Mouse (Mus musculus): Measurements from ENCODE around the gene Sgce. TPM values are rescaled to one million over a fixed set of nuclear protein-coding genes. Genes with fewer than 3 reads are reported as not detected.

Gene Sgce
- total and polyA plus RNA-seq, 2 experiments from 2014 or later: 29.7 to 46.2 TPM

DNA sequence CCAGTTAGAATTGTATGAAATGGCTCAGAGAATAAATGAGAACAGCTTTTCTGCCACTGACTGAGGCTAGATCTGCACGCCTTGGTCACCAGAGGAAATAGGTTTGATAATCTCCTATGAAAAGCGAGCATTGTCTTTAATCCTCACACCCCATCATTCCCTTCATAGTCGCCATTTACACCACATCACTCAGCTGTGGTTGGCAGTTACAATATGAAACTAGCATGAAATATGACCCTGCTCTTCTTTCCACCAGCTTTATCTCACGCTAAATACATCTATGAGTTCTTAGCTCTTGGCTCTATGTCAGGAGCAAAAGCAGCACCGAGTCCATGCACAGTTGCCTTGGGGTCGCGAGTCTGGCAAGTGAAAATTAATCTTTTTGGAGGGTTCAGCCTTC lies 43.1 kb downstream of the Sgce start:
- Histone ChIP-seq H3K36me3 (ENCODE audit: insufficient read depth, low read length) (no peaks in the 10 kb centered on the region), H3K4me3 (ENCODE audit: low read length) (no peak overlapping the region), H3K9me3 (ENCODE audit: low read length) (no peaks in the 10 kb centered on the region), H3K27me3 (ENCODE audit: insufficient read depth, low read length) (no peaks in the 10 kb centered on the region), H3K4me1 (ENCODE audit: insufficient read depth, low read length) (no peaks in the 10 kb centered on the region), H3K4me2 (ENCODE audit: low read depth, low read length) (no peak overlapping the region), H3K27ac (no peak overlapping the region), H3K9ac (replicated peaks; ENCODE audit: low read length) (no peak overlapping the region)
- DNase-seq (ENCODE audit: low spot score) (no peak), ATAC-seq (no peak)
- 87% methylated on average over 7 of the region's 7 CpGs for WGBS
- no peak for TF ChIP-seq CTCF (IDR thresholded peaks at IDR 0.05; ENCODE audit: low read depth)

DNA sequence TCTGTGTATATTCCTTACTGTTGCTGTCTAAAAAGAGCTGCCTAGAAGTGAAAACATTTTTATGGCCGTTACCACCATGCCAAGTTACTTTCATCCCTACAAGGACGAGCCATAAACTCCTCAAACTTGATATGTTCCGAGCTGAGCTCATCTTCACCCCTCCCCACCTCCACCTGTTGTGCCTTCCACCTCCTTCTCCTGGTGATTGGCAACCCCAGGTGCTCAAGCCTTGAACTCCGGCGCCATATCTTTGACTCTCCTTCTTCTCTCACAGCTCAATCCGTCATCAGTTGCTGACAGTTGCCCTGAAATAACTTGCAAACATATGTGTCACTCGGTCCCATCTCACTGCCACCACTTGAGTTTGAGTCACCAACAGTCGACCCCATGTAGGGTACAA lies 45.4 kb downstream of the Sgce start:
- H3K9me3 ChIP-seq (ENCODE audit: low read length): no peaks in the 10 kb centered on the region
- no peaks in the 10 kb centered on the region for H3K27me3 ChIP-seq (ENCODE audit: insufficient read depth, low read length)
- H3K27ac ChIP-seq: no peak overlapping the region
- no peaks in the 10 kb centered on the region for H3K4me1 ChIP-seq (ENCODE audit: insufficient read depth, low read length)
- DNase-seq (ENCODE audit: low spot score): no peak
- no peaks in the 10 kb centered on the region for H3K36me3 ChIP-seq (ENCODE audit: insufficient read depth, low read length)
- H3K4me3 ChIP-seq (ENCODE audit: low read length): no peak overlapping the region
- WGBS: 85% methylated on average over 8 of the region's 8 CpGs
- ATAC-seq: no peak
- no peak for TF ChIP-seq CTCF (IDR thresholded peaks at IDR 0.05; ENCODE audit: low read depth)
- no peak overlapping the region for H3K9ac ChIP-seq (replicated peaks; ENCODE audit: low read length)
- H3K4me2 ChIP-seq (ENCODE audit: low read depth, low read length): no peak overlapping the region

DNA sequence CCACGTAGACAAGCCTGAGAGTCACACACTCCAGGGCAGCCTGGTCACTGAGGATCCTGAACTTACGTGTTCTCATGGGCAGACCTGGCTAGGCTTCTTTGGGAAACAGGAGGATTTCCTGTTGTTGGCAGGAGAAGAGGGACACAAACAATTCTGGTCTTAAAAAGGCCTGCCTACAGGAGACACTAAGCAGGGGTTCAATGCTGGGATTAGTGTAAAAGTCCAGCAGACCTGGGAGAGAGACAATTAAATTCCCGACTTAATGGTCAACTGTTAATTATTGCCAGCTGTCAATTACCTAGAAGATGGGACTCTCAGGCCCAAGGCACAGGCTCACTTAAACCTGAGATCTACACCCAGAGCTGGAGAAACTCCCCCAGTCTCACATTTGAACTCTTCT lies 51.2 kb downstream of the Sgce start:
- TF ChIP-seq CTCF (IDR thresholded peaks at IDR 0.05; ENCODE audit: low read depth): no peak
- Histone ChIP-seq H3K4me3 (ENCODE audit: low read length) (no peak overlapping the region), H3K4me2 (ENCODE audit: low read depth, low read length) (no peak overlapping the region), H3K4me1 (ENCODE audit: insufficient read depth, low read length) (no peaks in the 10 kb centered on the region), H3K27ac (no peak overlapping the region), H3K36me3 (ENCODE audit: insufficient read depth, low read length) (no peaks in the 10 kb centered on the region), H3K9me3 (ENCODE audit: low read length) (no peaks in the 10 kb centered on the region), H3K27me3 (ENCODE audit: insufficient read depth, low read length) (no peaks in the 10 kb centered on the region), H3K9ac (replicated peaks; ENCODE audit: low read length) (no peak overlapping the region)
- DNase-seq (ENCODE audit: low spot score) (no peak), ATAC-seq (no peak)
- 82% methylated on average over 3 of the region's 3 CpGs for WGBS

DNA sequence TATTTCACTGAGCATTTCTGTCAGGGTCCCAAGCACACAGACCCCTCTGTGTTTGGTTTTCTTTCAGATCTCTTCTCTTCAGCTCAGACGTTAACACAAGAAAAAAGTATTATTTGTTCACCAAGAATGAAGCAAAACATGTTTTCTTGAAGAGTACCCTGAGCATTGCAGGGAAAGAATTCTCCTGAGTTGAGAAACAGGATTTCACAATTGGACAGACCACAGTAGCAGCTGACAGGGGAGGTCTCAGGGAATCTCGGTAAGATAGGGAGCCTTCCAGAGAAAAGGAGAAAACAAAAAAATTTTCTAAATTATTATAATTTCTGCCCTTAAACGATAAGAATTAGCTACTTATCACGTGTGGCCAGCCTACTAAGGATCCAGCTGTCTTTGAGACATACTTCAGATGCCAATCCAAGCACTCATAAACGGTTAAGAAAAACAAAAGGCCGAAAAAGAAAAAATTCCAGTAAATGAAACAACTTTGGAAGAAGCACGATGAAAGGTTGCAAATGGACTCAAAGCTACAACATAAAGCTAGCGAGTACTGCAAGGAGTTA lies 52.3 kb downstream of the Sgce start:
- no peak for ATAC-seq

DNA sequence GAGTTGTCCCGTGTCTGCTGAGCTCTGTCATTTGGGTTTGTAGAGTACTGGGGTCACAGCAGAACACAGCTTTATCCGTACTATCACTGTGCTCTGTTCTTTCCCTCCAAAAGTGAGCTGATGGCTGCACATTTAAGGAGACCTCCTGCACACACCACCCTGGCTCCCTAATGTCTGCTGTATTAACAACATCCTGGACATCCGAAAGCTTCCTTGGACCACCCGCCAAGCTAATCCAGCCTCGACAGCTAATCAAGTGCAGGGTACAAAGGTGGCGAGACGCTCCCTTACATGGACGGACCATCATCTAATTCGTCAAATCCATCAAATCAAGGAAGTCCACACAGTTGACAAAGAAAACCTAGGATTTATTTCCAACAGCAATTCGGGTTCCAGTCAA lies 53.5 kb downstream of the Sgce start:
- DNase-seq (ENCODE audit: low spot score) (no peak), ATAC-seq (no peak)
- no peaks in the 10 kb centered on the region for H3K36me3 ChIP-seq (ENCODE audit: insufficient read depth, low read length)
- H3K4me1 ChIP-seq (ENCODE audit: insufficient read depth, low read length): no peaks in the 10 kb centered on the region
- H3K9me3 ChIP-seq (ENCODE audit: low read length): no peaks in the 10 kb centered on the region
- TF ChIP-seq CTCF (IDR thresholded peaks at IDR 0.05; ENCODE audit: low read depth): no peak
- H3K4me2 ChIP-seq (ENCODE audit: low read depth, low read length): no peak overlapping the region
- H3K27ac ChIP-seq: no peak overlapping the region
- WGBS: 65% methylated on average over 10 of the region's 10 CpGs
- no peak overlapping the region for H3K9ac ChIP-seq (replicated peaks; ENCODE audit: low read length)
- H3K27me3 ChIP-seq (ENCODE audit: insufficient read depth, low read length): no peaks in the 10 kb centered on the region
- H3K4me3 ChIP-seq (ENCODE audit: low read length): no peak overlapping the region

More for the DNA sequence above, 52.3 kb downstream of the Sgce start:
- H3K4me2 ChIP-seq (ENCODE audit: low read depth, low read length): no peak overlapping the region
- no peaks in the 10 kb centered on the region for H3K4me1 ChIP-seq (ENCODE audit: insufficient read depth, low read length)
- WGBS: 67% methylated on average over 8 of the region's 8 CpGs
- no peak for DNase-seq (ENCODE audit: low spot score)
- H3K27ac ChIP-seq: no peak overlapping the region
- no peaks in the 10 kb centered on the region for H3K27me3 ChIP-seq (ENCODE audit: insufficient read depth, low read length)
- no peak overlapping the region for H3K4me3 ChIP-seq (ENCODE audit: low read length)
- no peak for TF ChIP-seq CTCF (IDR thresholded peaks at IDR 0.05; ENCODE audit: low read depth)
- no peaks in the 10 kb centered on the region for H3K36me3 ChIP-seq (ENCODE audit: insufficient read depth, low read length)
- no peak overlapping the region for H3K9ac ChIP-seq (replicated peaks; ENCODE audit: low read length)
- H3K9me3 ChIP-seq (ENCODE audit: low read length): no peaks in the 10 kb centered on the region

DNA sequence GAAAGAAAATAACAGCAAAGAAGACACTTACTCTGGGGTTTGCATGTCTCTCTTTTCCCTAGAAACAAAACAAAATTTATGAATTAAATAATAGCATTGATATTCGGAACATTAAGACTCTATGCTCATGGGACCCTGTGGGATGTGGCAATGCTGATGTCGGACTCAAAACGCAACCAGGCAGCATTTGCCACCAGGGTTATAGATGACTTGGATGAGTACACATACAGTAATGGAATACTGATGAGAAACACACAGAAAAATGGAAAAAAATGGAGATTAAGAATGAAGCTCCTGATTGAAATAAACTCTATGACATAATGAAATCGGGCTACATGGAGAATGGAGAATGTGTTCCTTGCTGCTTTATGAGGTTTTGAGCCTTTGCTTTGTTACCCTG lies 56.6 kb downstream of the Sgce start:
- H3K27me3 ChIP-seq (ENCODE audit: insufficient read depth, low read length): no peaks in the 10 kb centered on the region
- no peaks in the 10 kb centered on the region for H3K9me3 ChIP-seq (ENCODE audit: low read length)
- no peaks in the 10 kb centered on the region for H3K4me1 ChIP-seq (ENCODE audit: insufficient read depth, low read length)
- ATAC-seq (no peak), DNase-seq (ENCODE audit: low spot score) (no peak)
- H3K9ac ChIP-seq (replicated peaks; ENCODE audit: low read length): no peak overlapping the region
- WGBS: 75% methylated on average over 4 of the region's 4 CpGs
- H3K36me3 ChIP-seq (ENCODE audit: insufficient read depth, low read length): no peaks in the 10 kb centered on the region
- H3K27ac ChIP-seq: no peak overlapping the region
- no peak for TF ChIP-seq CTCF (IDR thresholded peaks at IDR 0.05; ENCODE audit: low read depth)
- H3K4me3 ChIP-seq (ENCODE audit: low read length): no peak overlapping the region
- no peak overlapping the region for H3K4me2 ChIP-seq (ENCODE audit: low read depth, low read length)

DNA sequence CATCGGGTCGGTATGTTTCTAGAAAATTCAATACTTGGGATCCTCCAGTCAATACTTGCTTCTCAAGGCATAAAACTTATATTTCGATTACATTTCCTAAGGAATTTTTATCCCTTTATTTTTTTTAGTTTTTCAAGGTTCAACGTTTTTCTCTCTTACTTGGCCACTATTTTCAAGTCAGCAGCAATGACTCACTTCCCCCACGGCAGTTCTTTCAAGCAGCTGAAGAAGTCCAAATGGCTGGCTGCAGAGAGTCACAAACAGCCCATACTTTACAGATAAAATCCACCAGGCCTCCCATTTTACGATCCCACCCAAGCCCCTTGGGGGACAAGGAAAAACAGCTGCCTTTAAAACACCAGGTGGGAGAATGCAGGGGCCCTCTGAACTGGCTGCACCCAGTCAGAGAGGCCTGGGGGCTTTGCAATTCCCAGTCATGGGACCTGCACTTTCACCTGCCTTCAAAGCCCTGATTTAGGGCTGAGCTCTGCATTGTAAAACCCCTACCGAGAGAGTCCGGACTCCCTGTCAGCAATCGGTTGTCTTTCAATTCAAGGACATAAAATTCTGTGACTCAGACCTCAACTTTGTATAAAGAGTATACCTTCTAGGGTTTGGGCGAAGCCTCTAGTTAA lies 62.2 kb downstream of the Sgce start:
- H3K27ac ChIP-seq: no peak overlapping the region
- H3K4me3 ChIP-seq (ENCODE audit: low read length): no peak overlapping the region
- TF ChIP-seq CTCF (IDR thresholded peaks at IDR 0.05; ENCODE audit: low read depth): no peak
- H3K9me3 ChIP-seq (ENCODE audit: low read length): no peaks in the 10 kb centered on the region
- H3K4me1 ChIP-seq (ENCODE audit: insufficient read depth, low read length): no peaks in the 10 kb centered on the region
- ATAC-seq (no peak), DNase-seq (ENCODE audit: low spot score) (no peak)
- 65% methylated on average over 10 of the region's 10 CpGs for WGBS
- H3K9ac ChIP-seq (replicated peaks; ENCODE audit: low read length): no peak overlapping the region
- no peak overlapping the region for H3K4me2 ChIP-seq (ENCODE audit: low read depth, low read length)
- no peaks in the 10 kb centered on the region for H3K27me3 ChIP-seq (ENCODE audit: insufficient read depth, low read length)
- H3K36me3 ChIP-seq (ENCODE audit: insufficient read depth, low read length): no peaks in the 10 kb centered on the region
